Mouse (Mus musculus) heart, embryonic 14.5 days (tissue): ENCODE results near the gene Tjp3. TPM values are rescaled to one million over a fixed set of nuclear protein-coding genes. Genes with fewer than 3 reads are reported as not detected.

Experiments used
- ATAC-seq: fragments of 200-750 bp; cut with Nextera tagmentation; 2 replicates; pipeline ENCODE4 v1.8.0; 2017; ENCODE audit warnings: low read depth, moderate TSS enrichment; ENCODE audit not compliant: insufficient number of reproducible peaks, insufficient read depth, low FRiP score
- H3K27ac ChIP-seq, 2 experiments: fragments of 200-500 bp in 1 of 2; fragments of 300-500 bp in 1 of 2; sonication (generic) in 1 of 2; replicated peaks in 1 of 2; 2 replicates each; pipeline ENCODE4 v1.5.1; 2012 to 2014; ENCODE audit warnings: low read depth in 2 of 2, low read length in 2 of 2, control low read depth in 1 of 2, mild to moderate bottlenecking in 1 of 2, mixed read lengths in 1 of 2; ENCODE audit not compliant: control insufficient read depth in 1 of 2, insufficient read depth in 1 of 2
- H3K27me3 ChIP-seq: fragments of 300-500 bp; sonication (generic); 2 replicates; pipeline ENCODE4 v1.6.1; 2014; ENCODE audit warnings: mild to moderate bottlenecking, low read length, control low read depth; ENCODE audit not compliant: control insufficient read depth, insufficient read depth
- H3K36me3 ChIP-seq: fragments of 300-500 bp; sonication (generic); 2 replicates; pipeline ENCODE4 v1.6.1; 2014; ENCODE audit warnings: mild to moderate bottlenecking, control low read depth, low read length, mixed read lengths; ENCODE audit not compliant: control insufficient read depth, insufficient read depth
- H3K4me1 ChIP-seq, 2 experiments: fragments of 200-500 bp in 1 of 2; fragments of 300-500 bp in 1 of 2; sonication (generic) in 1 of 2; 2 replicates each; pipeline ENCODE4 v1.6.1; 2012 to 2014; ENCODE audit warnings: low read length in 2 of 2, control low read depth in 1 of 2, mixed read lengths in 1 of 2; ENCODE audit not compliant: control insufficient read depth in 2 of 2, insufficient read depth in 2 of 2
- H3K4me2 ChIP-seq: fragments of 300-500 bp; sonication (generic); 2 replicates; pipeline ENCODE4 v1.6.1; 2014; ENCODE audit warnings: mild to moderate bottlenecking, low read length
- H3K4me3 ChIP-seq, 2 experiments: fragments of 200-500 bp in 1 of 2; fragments of 300-500 bp in 1 of 2; sonication (generic) in 1 of 2; 2 replicates each; pipeline ENCODE4 v1.5.1; 2012 to 2014; ENCODE audit warnings: low read length in 2 of 2, mild to moderate bottlenecking in 2 of 2, control low read depth in 1 of 2, low read depth in 1 of 2, moderate library complexity in 1 of 2; ENCODE audit not compliant: control insufficient read depth in 1 of 2, insufficient read depth in 1 of 2
- H3K9ac ChIP-seq: fragments of 300-500 bp; sonication (generic); 2 replicates; pipeline ENCODE4 v1.6.1; 2014; ENCODE audit warnings: mild to moderate bottlenecking, low read length
- H3K9me3 ChIP-seq: fragments of 300-500 bp; sonication (generic); 2 replicates; pipeline ENCODE4 v1.6.1; 2016; ENCODE audit warnings: low read length, control low read depth; ENCODE audit not compliant: control insufficient read depth
- WGBS: fragments of 180-500 bp; shearing (Covaris S2); extraction: QIAGEN DNeasy Blood & Tissue Kit; methylation state at CpG from one replicate; pipeline ENCODE4 v1.1.7; 2014; 5-methylcytosine and 5-hydroxymethylcytosine counted together
- polyA plus RNA-seq: library from polyadenylated mRNA; unstranded; fragments of >200 nt; fragmentation: Nextera tagmentation; extraction: Ambion mirVana; gene quantifications from 2 replicates; pipeline ENCODE4 v1.2.1, GENCODE M21; 2014

Gene Tjp3
- polyA plus RNA-seq, 1 experiment from 2014 or later: 2.2 TPM

- H3K36me3 ChIP-seq: peaks cover 13% of the 10 kb centered on the region
- ATAC-seq: no peak
- H3K4me2 ChIP-seq: no peak overlapping the region
- H3K27ac ChIP-seq: no peak overlapping the region
- H3K4me1 ChIP-seq: peaks cover 3 to 5% of the 10 kb centered on the region in 2 experiments; a peak in 2 of 4 replicates
- 68% methylated on average over 22 of the region's 22 CpGs for WGBS
- H3K9ac ChIP-seq: no peak overlapping the region
- no peaks in the 10 kb centered on the region for H3K9me3 ChIP-seq
- H3K4me3 ChIP-seq: no peak overlapping the region
- H3K27me3 ChIP-seq: peaks cover 27% of the 10 kb centered on the region
These were observed 13.7 kb downstream of the Tjp3 start for GRCm38 (mm10) chr10:81277676-81278075.

DNA sequence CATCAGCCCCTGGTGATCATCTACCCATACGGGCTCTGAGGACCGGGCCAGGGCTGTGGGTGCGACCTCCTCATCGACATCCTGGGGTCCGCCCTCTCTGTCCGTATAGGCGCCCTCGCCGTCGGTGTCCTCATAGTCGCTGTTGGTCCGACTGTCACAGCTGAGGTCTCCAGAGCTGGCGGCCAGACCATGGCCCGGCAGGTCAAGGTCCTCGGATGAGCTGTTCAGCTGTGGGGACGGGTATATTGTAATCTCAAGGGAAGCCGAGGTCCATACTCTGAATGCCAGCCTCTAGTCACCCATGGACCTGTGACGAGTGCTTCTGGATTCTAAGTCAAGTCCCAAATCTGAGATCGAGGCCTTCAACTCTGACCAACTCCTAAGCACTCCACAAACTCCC is 17.5 kb downstream of the Tjp3 start:
- no peak overlapping the region for H3K4me3 ChIP-seq

DNA sequence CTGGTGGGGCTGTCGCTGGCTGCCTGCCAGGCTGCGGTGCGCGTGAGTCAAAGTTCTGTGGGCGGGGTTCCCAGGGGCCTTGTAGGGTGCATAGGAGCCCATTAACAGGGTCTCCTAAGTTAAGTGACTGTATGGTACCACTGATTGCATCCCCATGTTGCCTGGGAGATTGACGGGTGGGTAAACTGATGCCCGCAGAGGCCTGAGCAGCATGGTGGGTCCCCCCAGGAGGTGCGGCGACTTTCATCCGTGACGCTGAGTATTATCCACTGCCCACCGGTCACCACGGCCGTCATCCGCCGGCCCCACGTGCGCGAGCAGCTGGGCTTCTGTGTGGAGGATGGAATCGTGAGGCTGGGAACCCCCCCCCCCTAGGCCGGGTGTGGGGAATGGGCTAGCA is 19.0 kb downstream of the Tjp3 start:
- H3K4me1 ChIP-seq: peaks cover 5 to 7% of the 10 kb centered on the region in 2 experiments
- no peak for ATAC-seq
- no peak overlapping the region for H3K4me3 ChIP-seq
- no peaks in the 10 kb centered on the region for H3K27me3 ChIP-seq
- H3K4me2 ChIP-seq: no peak overlapping the region
- no peak overlapping the region for H3K27ac ChIP-seq
- H3K9ac ChIP-seq: no peak overlapping the region
- WGBS: 93% methylated on average over 21 of the region's 21 CpGs
- H3K9me3 ChIP-seq: no peaks in the 10 kb centered on the region
- H3K36me3 ChIP-seq: peaks cover 45% of the 10 kb centered on the region

More for the DNA sequence above, 17.5 kb downstream of the Tjp3 start:
- Histone ChIP-seq H3K4me2 (no peak overlapping the region), H3K4me1 (peaks cover 1 to 2% of the 10 kb centered on the region in 2 experiments), H3K27me3 (0 out of 2 replicates have a peak, but pooled peaks cover under 1% of the 10 kb centered on the region), H3K9ac (no peak overlapping the region), H3K36me3 (peaks cover 45% of the 10 kb centered on the region), H3K9me3 (no peaks in the 10 kb centered on the region), H3K27ac (no peak overlapping the region)
- 93% methylated on average over 19 of the region's 19 CpGs for WGBS
- ATAC-seq: no peak

- H3K9me3 ChIP-seq: no peaks in the 10 kb centered on the region
- peaks cover 63% of the 10 kb centered on the region for H3K36me3 ChIP-seq
- peak overlapping the region; percentile 96 for H3K9ac ChIP-seq
- peak overlapping the region; percentile 86 for H3K4me2 ChIP-seq
- no peaks in the 10 kb centered on the region for H3K27me3 ChIP-seq
- ATAC-seq: no peak
- peaks cover 9 to 13% of the 10 kb centered on the region in 2 experiments for H3K4me1 ChIP-seq
- H3K4me3 ChIP-seq: peak overlapping the region; percentile 79 to 80
- 76% methylated on average over 16 of the region's 16 CpGs for WGBS
- H3K27ac ChIP-seq: 0 out of 4 replicates have a peak overlapping the region, but pooled peaks of 1 of the 2 experiments have one; percentile 55
These were observed 22.6 kb downstream of the Tjp3 start for GRCm38 (mm10) chr10:81268643-81269412.

- Histone ChIP-seq H3K9ac (peak overlapping the region; percentile 96), H3K4me2 (peak overlapping the region; percentile 86), H3K4me1 (peaks cover 9 to 13% of the 10 kb centered on the region in 2 experiments), H3K4me3 (peak overlapping the region; percentile 79 to 80), H3K36me3 (peaks cover 63% of the 10 kb centered on the region), H3K27ac (peak overlapping the region; percentile 54 to 55; a peak in 2 of 4 replicates), H3K9me3 (no peaks in the 10 kb centered on the region), H3K27me3 (no peaks in the 10 kb centered on the region)
- WGBS: 3% methylated on average over 23 of the region's 23 CpGs
- ATAC-seq: peak; percentile 31
These were observed 23.3 kb downstream of the Tjp3 start for GRCm38 (mm10) chr10:81268056-81268455.

DNA sequence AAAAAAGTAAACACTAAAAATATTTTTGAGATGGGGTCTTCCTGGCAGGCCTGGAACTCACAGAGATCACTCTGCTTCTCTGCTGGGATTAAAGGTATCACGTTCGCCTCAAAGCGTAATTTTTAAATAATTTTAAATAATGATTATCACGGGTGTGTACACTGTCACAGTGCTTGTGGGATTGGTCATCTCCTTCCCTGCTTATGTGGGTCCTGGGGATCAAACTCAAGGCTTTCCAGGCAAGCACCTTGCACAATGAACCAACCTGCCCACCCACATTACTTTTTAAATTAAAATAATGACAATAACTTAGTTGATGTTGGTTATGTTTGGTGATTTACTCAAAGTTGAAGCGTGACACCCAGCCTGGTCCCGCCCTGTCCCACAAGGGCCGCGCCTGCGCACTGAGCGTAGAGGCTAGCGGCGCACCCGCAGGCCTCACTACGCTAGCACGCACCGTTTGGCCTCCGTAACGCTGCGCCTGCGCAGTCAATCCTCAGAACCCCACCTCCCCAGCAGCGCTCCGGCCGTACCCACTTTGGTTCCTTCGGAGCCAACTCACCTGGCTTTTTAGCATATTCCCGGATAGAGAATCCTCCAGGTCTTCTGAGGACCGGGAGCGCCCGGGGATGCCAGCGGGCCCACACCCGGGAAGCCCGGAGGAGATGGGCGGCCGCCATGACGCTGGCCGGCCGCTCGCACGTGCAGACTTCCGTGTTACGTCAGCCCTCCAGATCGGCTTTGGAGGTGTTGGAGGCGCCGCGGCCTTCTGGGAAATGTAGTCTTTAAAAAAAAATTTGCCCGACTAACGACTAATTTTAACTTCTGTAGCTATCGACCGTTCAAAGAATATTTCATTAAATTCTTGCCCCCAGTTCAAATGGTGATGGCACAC is 24.9 kb downstream of the Tjp3 start, which contains the start of the genes Mrpl54 and Apba3:
Mrpl54 (minus strand) TSS at position 724 of the 895 bp plus-strand sequence.
Apba3 (plus strand) TSS at position 750 of the 895 bp plus-strand sequence.
- Histone ChIP-seq H3K4me3 (peak within 1 kb of the TSS; percentile 79 to 80), H3K27ac (peak within 1 kb of the TSS; percentile 74 to 93), H3K9ac (peak within 1 kb of the TSS; percentile 88), H3K27me3 (no peaks in the 10 kb centered on the region), H3K4me1 (peaks cover 9 to 13% of the 10 kb centered on the region in 2 experiments), H3K9me3 (no peaks in the 10 kb centered on the region), H3K36me3 (peaks cover 58% of the 10 kb centered on the region), H3K4me2 (peak within 1 kb of the TSS; percentile 91)
- peak; percentile 90 for ATAC-seq
- WGBS: under 1% methylated on average over 48 of the region's 48 CpGs

GRCm38 (mm10) chr10:81265540-81265939 is 25.8 kb downstream of the Tjp3 start:
- peak overlapping the region in 1 of 2 experiments; percentile 79; a peak in 3 of 4 replicates for H3K4me3 ChIP-seq
- H3K36me3 ChIP-seq: peaks cover 50% of the 10 kb centered on the region
- H3K27ac ChIP-seq: no peak overlapping the region
- 95% methylated on average over 8 of the region's 8 CpGs for WGBS
- H3K4me2 ChIP-seq: peak overlapping the region; percentile 91
- H3K4me1 ChIP-seq: peaks cover 9 to 13% of the 10 kb centered on the region in 2 experiments
- H3K9me3 ChIP-seq: peaks cover 3% of the 10 kb centered on the region
- peak overlapping the region; percentile 88 for H3K9ac ChIP-seq
- H3K27me3 ChIP-seq: no peaks in the 10 kb centered on the region
- ATAC-seq: no peak
